Mouse (Mus musculus): ENCODE results near the gene Chst11.

The Chst11 gene

GRCm38 (mm10) chr10:82984950-82985699, at the start of gene Chst11:
Gene Chst11 (plus strand): TSS chr10:82985498.
- DNase-seq (ENCODE audit: low spot score in 2 of 2): peak; percentile 69 to 76

- DNase-seq (ENCODE audit: low spot score in 2 of 2): no peak
Measured at GRCm38 (mm10) chr10:82935774-82936173, 49.5 kb upstream of the Chst11 start.

DNA sequence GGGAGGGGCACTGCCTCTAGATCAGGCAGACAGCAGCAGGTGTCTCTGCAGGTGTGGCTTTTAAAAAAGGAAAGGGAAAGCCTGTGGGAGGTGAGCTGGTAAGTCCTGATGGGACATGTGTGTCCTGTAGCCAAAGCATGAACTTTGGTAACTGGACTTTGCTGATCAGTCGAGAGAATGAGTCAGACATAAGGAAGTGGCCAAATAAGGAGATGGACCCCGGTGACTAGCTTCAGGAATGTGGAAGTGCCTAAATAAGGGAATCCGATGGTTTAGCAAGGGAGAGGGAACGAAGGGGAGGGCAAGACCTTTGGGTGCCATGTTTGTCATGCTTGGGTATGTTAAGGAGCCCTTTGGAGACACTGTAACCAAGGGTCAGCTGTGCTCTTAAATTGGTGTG, 31.9 kb upstream of the Chst11 start:
- DNase-seq (ENCODE audit: low spot score in 2 of 2): no peak

DNA sequence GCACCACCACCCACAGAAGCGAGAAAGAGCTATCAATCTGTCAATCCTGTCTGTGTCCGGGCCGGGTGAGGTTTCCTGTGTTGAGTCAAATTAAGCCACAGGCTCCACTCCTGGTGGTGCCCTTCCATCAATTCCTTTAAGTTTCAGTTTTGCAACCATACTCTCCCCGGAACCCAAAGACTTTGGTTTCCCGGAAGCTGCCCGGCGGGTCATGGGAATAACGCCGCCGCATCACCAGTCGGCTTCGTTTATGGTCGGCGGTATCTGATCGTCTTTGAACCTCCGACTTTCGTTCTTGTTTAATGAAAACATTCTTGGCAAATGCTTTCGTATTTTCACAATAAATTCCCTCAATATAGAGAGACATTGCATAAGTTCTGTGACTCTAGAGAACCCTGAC, 30.2 kb upstream of the Chst11 start:
- no peak for DNase-seq (ENCODE audit: low spot score in 2 of 2)

- peak; percentile 6 to 17 for DNase-seq (ENCODE audit: low spot score in 2 of 2)
Measured at GRCm38 (mm10) chr10:82958218-82958761, 27.0 kb upstream of the Chst11 start.

- DNase-seq (ENCODE audit: low spot score in 2 of 2): no peak
Measured at GRCm38 (mm10) chr10:82959316-82959715, 26.0 kb upstream of the Chst11 start.

GRCm38 (mm10) chr10:82961302-82961701, 24.0 kb upstream of the Chst11 start:
- DNase-seq (ENCODE audit: low spot score in 2 of 2): peak; percentile 47 to 63

GRCm38 (mm10) chr10:82962018-82962417, 23.3 kb upstream of the Chst11 start:
- DNase-seq (ENCODE audit: low spot score in 2 of 2): no peak

- no peak for DNase-seq (ENCODE audit: low spot score in 2 of 2)
Measured at GRCm38 (mm10) chr10:82962472-82963020, 22.8 kb upstream of the Chst11 start.

DNA sequence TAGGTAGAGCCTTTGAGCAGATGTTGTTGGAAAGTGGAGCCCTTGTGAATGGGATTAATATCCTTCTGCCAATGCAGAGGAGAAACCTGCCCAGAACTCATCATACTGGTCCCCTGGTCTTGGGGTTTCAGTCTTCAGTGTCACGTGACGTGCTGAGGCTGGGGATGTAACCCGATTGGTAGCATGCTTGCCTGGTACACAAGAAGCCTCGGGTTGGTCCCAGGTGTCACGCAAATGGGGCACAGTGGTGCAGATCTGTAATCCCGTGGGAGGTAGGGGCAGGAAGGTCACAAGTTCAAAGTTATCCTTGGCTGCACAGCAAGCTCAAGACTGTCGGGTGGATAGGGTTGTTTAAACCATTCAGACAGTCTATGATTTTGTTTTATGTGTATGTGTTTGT, 20.8 kb upstream of the Chst11 start:
- DNase-seq (ENCODE audit: low spot score in 2 of 2): peak; percentile 86 to 87

- DNase-seq (ENCODE audit: low spot score in 2 of 2): peak; percentile 17 to 27
Measured at GRCm38 (mm10) chr10:82966672-82967071, 18.6 kb upstream of the Chst11 start.

- DNase-seq (ENCODE audit: low spot score in 2 of 2): no peak
Measured at GRCm38 (mm10) chr10:82969612-82970011, 15.7 kb upstream of the Chst11 start.

GRCm38 (mm10) chr10:82971549-82971948, 13.7 kb upstream of the Chst11 start:
- DNase-seq (ENCODE audit: low spot score in 2 of 2): no peak

DNA sequence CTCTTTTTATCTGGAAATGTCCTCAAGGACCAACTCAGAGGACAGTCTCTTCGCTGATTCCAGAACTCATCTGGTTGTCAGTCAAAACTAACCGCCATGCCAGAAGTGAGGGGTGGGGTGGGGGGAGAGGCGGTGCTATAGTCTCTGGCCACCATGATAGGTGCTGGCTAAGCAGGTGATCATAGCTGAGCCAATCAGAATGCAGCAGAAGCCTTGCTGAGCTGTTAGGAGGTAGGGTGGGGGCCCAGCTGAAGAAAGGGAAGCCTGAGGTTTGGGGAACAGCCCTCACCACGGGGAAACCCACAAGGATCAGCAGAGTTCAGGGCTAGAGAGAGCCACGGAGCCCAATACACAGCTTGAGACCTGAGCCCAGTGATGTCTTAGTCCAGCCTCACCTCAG, 11.1 kb upstream of the Chst11 start:
- DNase-seq (ENCODE audit: low spot score in 2 of 2): peak; percentile 44

GRCm38 (mm10) chr10:82974627-82975177, 10.6 kb upstream of the Chst11 start:
- no peak for DNase-seq (ENCODE audit: low spot score in 2 of 2)

- no peak for DNase-seq (ENCODE audit: low spot score in 2 of 2)
Measured at GRCm38 (mm10) chr10:82975806-82976205, 9.5 kb upstream of the Chst11 start.

DNA sequence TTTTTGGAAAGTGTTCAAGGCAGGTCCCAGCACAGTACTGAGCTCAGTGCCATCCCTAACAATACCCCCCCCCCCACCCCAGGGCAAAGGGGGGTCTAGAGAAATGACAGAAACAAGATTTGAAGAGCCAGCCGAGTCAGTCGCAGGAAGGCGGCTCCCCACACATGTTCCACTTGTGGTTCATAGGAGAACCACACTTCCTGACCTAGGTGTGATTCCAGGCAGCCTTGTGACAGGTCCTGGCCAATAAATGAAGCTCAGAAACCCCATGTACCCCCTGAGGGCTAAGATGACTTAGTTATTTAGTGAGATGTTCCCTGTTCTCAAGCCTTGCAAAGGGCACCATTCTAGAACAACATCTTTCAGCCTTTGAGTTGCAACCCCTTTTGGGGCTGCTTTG, 3.0 kb upstream of the Chst11 start:
- DNase-seq (ENCODE audit: low spot score in 2 of 2): no peak

- peak; percentile 38 to 59 for DNase-seq (ENCODE audit: low spot score in 2 of 2)
Measured at GRCm38 (mm10) chr10:82985700-82986131, 418 bp downstream of the Chst11 start.

DNA sequence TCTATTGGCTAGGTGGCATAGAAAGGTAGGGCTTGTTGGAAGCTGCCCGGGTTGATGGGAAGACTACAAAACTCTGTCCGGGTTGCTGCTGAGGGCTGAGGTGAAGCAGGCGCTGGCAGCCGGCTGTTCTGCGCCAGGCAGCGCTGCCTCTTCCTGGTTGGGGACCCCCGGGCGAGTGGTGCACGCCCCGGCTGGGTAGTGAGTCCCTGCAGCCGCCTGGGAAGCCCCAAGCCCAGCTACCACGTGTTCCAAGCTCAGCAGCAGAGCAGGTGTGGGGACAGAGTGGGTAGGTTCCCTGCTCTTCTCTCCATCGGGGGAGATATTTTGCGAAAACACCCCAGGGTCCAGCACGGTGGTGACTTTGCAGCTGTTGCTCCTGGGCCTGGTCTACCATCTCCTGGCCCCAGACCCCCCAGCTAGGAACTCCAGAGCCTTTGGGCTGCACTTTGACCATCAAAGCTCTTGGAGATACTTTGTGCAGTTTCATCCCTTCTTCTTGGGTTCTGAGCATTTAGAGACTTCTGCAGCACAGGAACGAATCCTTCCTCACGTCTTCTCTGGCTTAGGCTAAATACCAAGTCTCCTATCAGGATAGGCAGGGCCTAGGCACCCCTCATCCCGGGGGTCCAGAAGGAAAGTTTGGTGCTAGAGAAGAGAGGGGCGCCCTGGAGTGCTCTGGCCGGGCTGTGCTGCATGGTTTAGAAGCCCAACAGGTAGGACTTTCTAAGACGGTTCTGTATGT, 1.1 kb downstream of the Chst11 start:
- DNase-seq (ENCODE audit: low spot score in 2 of 2): peak; percentile 27 to 28

- DNase-seq (ENCODE audit: low spot score in 2 of 2): no peak
Measured at GRCm38 (mm10) chr10:82986993-82987349, 1.7 kb downstream of the Chst11 start.

DNA sequence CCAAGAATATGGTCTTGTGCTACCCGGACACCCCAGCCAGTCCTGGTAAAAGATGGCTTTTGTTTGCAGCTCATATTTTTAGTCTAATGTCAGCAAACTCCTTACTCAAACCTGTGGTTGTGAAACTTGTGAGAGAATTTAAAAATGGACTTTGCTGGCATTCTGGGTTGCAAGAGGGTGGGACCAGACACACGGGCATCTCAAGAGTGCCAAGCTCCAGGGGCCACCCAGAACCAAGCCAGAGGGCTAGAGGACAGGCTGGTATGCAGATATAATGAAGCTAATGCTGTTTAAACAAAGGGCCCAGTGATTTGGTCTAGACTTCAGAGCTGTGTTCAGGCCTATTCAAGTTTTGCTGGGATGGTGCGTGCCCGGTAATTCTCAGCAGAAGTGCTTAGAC, 2.1 kb downstream of the Chst11 start:
- no peak for DNase-seq (ENCODE audit: low spot score in 2 of 2)

- DNase-seq (ENCODE audit: low spot score in 2 of 2): no peak
Measured at GRCm38 (mm10) chr10:82989418-82990025, 4.2 kb downstream of the Chst11 start.
